Mouse (Mus musculus) heart, embryonic 14.5 days (tissue): Measurements from ENCODE around the gene Aip. TPM values are rescaled to one million over a fixed set of nuclear protein-coding genes. Genes with fewer than 3 reads are reported as not detected.
"Not testable (repeated sequence)": the region's sequence is repeated elsewhere in the genome, so short reads cannot be mapped to it uniquely, and the experiment has no call there.

Experiments used
- ATAC-seq: fragments of 200-750 bp; cut with Nextera tagmentation; 2 replicates; pipeline ENCODE4 v1.8.0; 2017; ENCODE audit warnings: low read depth, moderate TSS enrichment; ENCODE audit not compliant: insufficient number of reproducible peaks, insufficient read depth, low FRiP score
- H3K27ac ChIP-seq, 2 experiments: fragments of 200-500 bp in 1 of 2; fragments of 300-500 bp in 1 of 2; sonication (generic) in 1 of 2; replicated peaks in 1 of 2; 2 replicates each; pipeline ENCODE4 v1.5.1; 2012 to 2014; ENCODE audit warnings: low read depth in 2 of 2, low read length in 2 of 2, control low read depth in 1 of 2, mild to moderate bottlenecking in 1 of 2, mixed read lengths in 1 of 2; ENCODE audit not compliant: control insufficient read depth in 1 of 2, insufficient read depth in 1 of 2
- H3K27me3 ChIP-seq: fragments of 300-500 bp; sonication (generic); 2 replicates; pipeline ENCODE4 v1.6.1; 2014; ENCODE audit warnings: mild to moderate bottlenecking, low read length, control low read depth; ENCODE audit not compliant: control insufficient read depth, insufficient read depth
- H3K36me3 ChIP-seq: fragments of 300-500 bp; sonication (generic); 2 replicates; pipeline ENCODE4 v1.6.1; 2014; ENCODE audit warnings: mild to moderate bottlenecking, control low read depth, low read length, mixed read lengths; ENCODE audit not compliant: control insufficient read depth, insufficient read depth
- H3K4me1 ChIP-seq, 2 experiments: fragments of 200-500 bp in 1 of 2; fragments of 300-500 bp in 1 of 2; sonication (generic) in 1 of 2; 2 replicates each; pipeline ENCODE4 v1.6.1; 2012 to 2014; ENCODE audit warnings: low read length in 2 of 2, control low read depth in 1 of 2, mixed read lengths in 1 of 2; ENCODE audit not compliant: control insufficient read depth in 2 of 2, insufficient read depth in 2 of 2
- H3K4me2 ChIP-seq: fragments of 300-500 bp; sonication (generic); 2 replicates; pipeline ENCODE4 v1.6.1; 2014; ENCODE audit warnings: mild to moderate bottlenecking, low read length
- H3K4me3 ChIP-seq, 2 experiments: fragments of 200-500 bp in 1 of 2; fragments of 300-500 bp in 1 of 2; sonication (generic) in 1 of 2; 2 replicates each; pipeline ENCODE4 v1.5.1; 2012 to 2014; ENCODE audit warnings: low read length in 2 of 2, mild to moderate bottlenecking in 2 of 2, control low read depth in 1 of 2, low read depth in 1 of 2, moderate library complexity in 1 of 2; ENCODE audit not compliant: control insufficient read depth in 1 of 2, insufficient read depth in 1 of 2
- H3K9ac ChIP-seq: fragments of 300-500 bp; sonication (generic); 2 replicates; pipeline ENCODE4 v1.6.1; 2014; ENCODE audit warnings: mild to moderate bottlenecking, low read length
- H3K9me3 ChIP-seq: fragments of 300-500 bp; sonication (generic); 2 replicates; pipeline ENCODE4 v1.6.1; 2016; ENCODE audit warnings: low read length, control low read depth; ENCODE audit not compliant: control insufficient read depth
- WGBS: fragments of 180-500 bp; shearing (Covaris S2); extraction: QIAGEN DNeasy Blood & Tissue Kit; methylation state at CpG from one replicate; pipeline ENCODE4 v1.1.7; 2014; 5-methylcytosine and 5-hydroxymethylcytosine counted together
- polyA plus RNA-seq: library from polyadenylated mRNA; unstranded; fragments of >200 nt; fragmentation: Nextera tagmentation; extraction: Ambion mirVana; gene quantifications from 2 replicates; pipeline ENCODE4 v1.2.1, GENCODE M21; 2014

The Aip gene
- polyA plus RNA-seq, 1 experiment from 2014 or later = 100 TPM

- not testable (repeated sequence) for H3K4me2 ChIP-seq, H3K27me3 ChIP-seq, H3K4me3 ChIP-seq, H3K9me3 ChIP-seq, H3K9ac ChIP-seq, ATAC-seq, H3K4me1 ChIP-seq, H3K27ac ChIP-seq, H3K36me3 ChIP-seq
- WGBS = 10% methylated on average over 2 of the region's 11 CpGs
These were observed 61.2 kb downstream of the Aip start for GRCm38 (mm10) chr19:4064501-4064900.

Other genes starting within 250 kb of the Aip start
- gene Tcirg1, start 218.7 kb downstream of the Aip start, polyA plus RNA-seq = 16.1 and 17.1 TPM in 2 replicates
- 479 and 507 TPM in 2 replicates for gene Ndufs8, start 213.1 kb downstream of the Aip start, polyA plus RNA-seq
- 2.3 and 2.9 TPM in 2 replicates for gene Aldh3b1, start 196.1 kb downstream of the Aip start, polyA plus RNA-seq
- gene Unc93b1, start 190.7 kb downstream of the Aip start, polyA plus RNA-seq = 11.2 and 14.5 TPM in 2 replicates
- gene Aldh3b3, start 167.2 kb downstream of the Aip start, polyA plus RNA-seq = not detected in 2 replicates
- 0.09 and 0.18 TPM in 2 replicates for gene Aldh3b2, start 153.5 kb downstream of the Aip start, polyA plus RNA-seq
- gene Acy3, start 139.3 kb downstream of the Aip start, polyA plus RNA-seq = 13.1 and 14.5 TPM in 2 replicates
- not detected in 2 replicates for gene Tbx10, start 133.1 kb downstream of the Aip start, polyA plus RNA-seq
- gene Nudt8, start 125.3 kb downstream of the Aip start, polyA plus RNA-seq = 73.2 and 74.1 TPM in 2 replicates
- 4.3 and 4.6 TPM in 2 replicates for gene Gm49405, start 125.2 kb downstream of the Aip start, polyA plus RNA-seq
- gene Doc2g, start 122.5 kb downstream of the Aip start, polyA plus RNA-seq = 85.2 and 90.7 TPM in 2 replicates
- gene Ndufv1, start 113.1 kb downstream of the Aip start, polyA plus RNA-seq = 552 and 561 TPM in 2 replicates
- 399 and 401 TPM in 2 replicates for gene Gstp1, start 87.9 kb downstream of the Aip start, polyA plus RNA-seq
- gene Gstp2, start 79.8 kb downstream of the Aip start, polyA plus RNA-seq = 8.0 and 10.3 TPM in 2 replicates
- gene Gstp3, start 66.3 kb downstream of the Aip start, polyA plus RNA-seq = not detected in 2 replicates
- gene Cabp2, start 44.3 kb downstream of the Aip start, polyA plus RNA-seq = not detected in 2 replicates
- gene Cdk2ap2, start 28.7 kb downstream of the Aip start, polyA plus RNA-seq = 62.5 and 63.8 TPM in 2 replicates
- gene Pitpnm1, start 25.9 kb downstream of the Aip start, polyA plus RNA-seq = 17.3 TPM in 2 replicates
- not detected in 2 replicates for gene Gpr152, start 13.9 kb upstream of the Aip start, polyA plus RNA-seq
- gene Cabp4, start 18.2 kb upstream of the Aip start, polyA plus RNA-seq = not detected in 2 replicates
- 117 and 122 TPM in 2 replicates for gene Coro1b, start 22.8 kb upstream of the Aip start, polyA plus RNA-seq
- 0.54 and 0.82 TPM in 2 replicates for gene Ptprcap, start 27.7 kb upstream of the Aip start, polyA plus RNA-seq
- 31.4 and 34.4 TPM in 2 replicates for gene Rps6kb2, start 37.5 kb upstream of the Aip start, polyA plus RNA-seq
- gene Carns1, start 49.6 kb upstream of the Aip start, polyA plus RNA-seq = 6.5 and 8.7 TPM in 2 replicates
- 2.2 and 2.6 TPM in 2 replicates for gene Tbc1d10c, start 65.4 kb upstream of the Aip start, polyA plus RNA-seq
- 708 and 757 TPM in 2 replicates for gene Ppp1ca, start 66.2 kb upstream of the Aip start, polyA plus RNA-seq
- 17.4 and 18.5 TPM in 2 replicates for gene Rad9a, start 75.8 kb upstream of the Aip start, polyA plus RNA-seq
- 0.78 and 1.2 TPM in 2 replicates for gene Clcf1, start 88.4 kb upstream of the Aip start, polyA plus RNA-seq
- gene AC109138.7, start 88.5 kb upstream of the Aip start, polyA plus RNA-seq = not detected in 2 replicates
- 20.9 and 26.8 TPM in 2 replicates for gene Pold4, start 106.0 kb upstream of the Aip start, polyA plus RNA-seq
- gene Ssh3, start 143.3 kb upstream of the Aip start, polyA plus RNA-seq = 7.6 and 8.0 TPM in 2 replicates
- gene Ankrd13d, start 157.3 kb upstream of the Aip start, polyA plus RNA-seq = 1.1 and 1.4 TPM in 2 replicates
- gene Grk2, start 180.4 kb upstream of the Aip start, polyA plus RNA-seq = 12.1 and 12.8 TPM in 2 replicates